Mouse (Mus musculus) left cerebral cortex, adult 9 months (tissue): ENCODE results near the gene Dna2.

ENCODE experiments used
- DNase-seq, 2 experiments: peaks; one replicate each; pipeline ENCODE4 v3.0.0; 2022; ENCODE audit warnings: low spot score in 2 of 2

Gene Dna2

GRCm38 (mm10) chr10:62980039-62980954 is 33.5 kb downstream of the Dna2 start, which contains the start of gene Rufy2:
Gene Rufy2, plus strand, starts transcription at chr10:62980223.
- DNase-seq, result peak; percentile 58 to 84

- no peak for DNase-seq
Measured at GRCm38 (mm10) chr10:62984072-62984471, 37.2 kb downstream of the Dna2 start.

- no peak for DNase-seq
Measured at GRCm38 (mm10) chr10:62984495-62984894, 37.7 kb downstream of the Dna2 start.

GRCm38 (mm10) chr10:62987341-62987740 is 40.5 kb downstream of the Dna2 start:
- DNase-seq, result no peak

DNA sequence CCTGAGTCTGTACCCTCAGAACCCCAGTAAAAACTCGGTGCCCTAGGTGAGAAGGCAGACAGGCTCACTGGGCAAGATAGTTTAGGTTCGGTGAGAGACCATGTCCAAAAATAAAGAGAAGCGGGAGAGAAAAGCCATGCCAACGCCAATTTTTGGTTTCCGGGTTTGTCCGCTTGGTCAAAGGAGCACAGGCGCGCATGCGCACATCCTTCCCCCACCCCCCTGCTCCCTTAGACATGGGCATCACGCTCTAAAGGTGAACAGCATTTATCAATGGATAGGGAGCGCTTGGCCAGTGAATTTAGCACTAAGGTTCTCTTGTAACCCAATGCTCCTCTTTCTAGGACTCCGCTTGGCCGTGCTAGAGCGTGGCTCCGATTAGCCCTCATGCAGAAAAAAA is 43.8 kb downstream of the Dna2 start:
- no peak for DNase-seq

GRCm38 (mm10) chr10:62993991-62994390 is 47.2 kb downstream of the Dna2 start:
- DNase-seq, result no peak

DNA sequence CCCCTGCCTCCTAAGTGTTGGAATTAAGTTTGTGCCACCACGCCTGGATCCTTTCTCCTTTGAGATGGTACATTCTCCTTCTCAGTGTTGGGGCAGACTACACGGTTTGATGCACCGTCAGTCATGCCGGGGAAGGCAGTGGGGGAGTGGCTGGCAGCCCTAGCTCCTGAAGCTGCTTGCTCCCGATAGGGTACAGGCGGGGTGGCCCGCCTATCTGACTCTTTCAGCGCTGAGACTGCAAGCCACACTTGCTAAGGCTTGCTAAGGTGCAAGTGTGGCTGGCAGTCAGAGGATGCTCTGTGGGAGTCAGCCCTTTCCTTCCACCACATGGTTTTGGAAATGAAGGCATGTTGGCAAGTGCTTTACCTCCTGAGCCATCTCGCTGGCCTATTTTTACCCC is 53.8 kb downstream of the Dna2 start:
- DNase-seq, result no peak

DNA sequence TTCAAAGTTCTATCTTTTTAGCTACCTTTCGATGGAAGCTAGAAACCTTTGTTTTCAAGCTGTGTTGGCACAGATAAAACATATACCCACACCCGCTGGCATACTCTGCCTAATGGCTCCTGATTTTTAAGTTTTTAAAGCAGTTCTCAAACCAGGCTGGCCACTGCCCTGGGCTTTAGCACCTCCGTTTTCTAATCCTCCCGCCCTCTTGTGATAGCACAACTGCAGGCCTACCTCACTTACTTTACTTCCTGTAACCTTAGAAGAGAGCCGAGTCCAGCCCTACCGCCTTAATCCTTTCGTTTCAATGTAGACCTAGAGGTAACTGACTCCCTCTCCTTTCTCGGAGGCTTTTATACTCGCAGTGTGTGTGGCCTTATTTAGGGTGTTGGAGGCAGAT is 56.4 kb downstream of the Dna2 start:
- no peak for DNase-seq

DNA sequence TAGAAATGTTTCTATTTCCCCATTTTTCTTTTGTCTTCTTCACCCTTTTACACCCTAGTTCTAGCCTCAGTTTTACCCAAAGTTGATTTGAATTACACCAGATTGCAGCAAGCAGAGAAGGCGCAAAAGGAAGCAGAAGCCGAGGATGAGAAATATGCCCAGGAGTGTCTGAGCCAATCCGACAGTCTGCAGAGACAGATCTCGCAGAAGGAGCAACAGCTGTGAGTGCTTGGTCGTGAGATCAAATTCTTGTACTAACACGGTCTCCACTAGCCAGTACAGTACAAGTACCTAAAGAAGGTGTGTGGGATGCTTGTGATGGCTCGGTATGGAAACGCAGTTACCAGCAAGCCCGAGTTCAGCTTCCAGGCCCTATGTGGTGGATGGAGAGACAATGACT is 57.7 kb downstream of the Dna2 start:
- no peak for DNase-seq

DNA sequence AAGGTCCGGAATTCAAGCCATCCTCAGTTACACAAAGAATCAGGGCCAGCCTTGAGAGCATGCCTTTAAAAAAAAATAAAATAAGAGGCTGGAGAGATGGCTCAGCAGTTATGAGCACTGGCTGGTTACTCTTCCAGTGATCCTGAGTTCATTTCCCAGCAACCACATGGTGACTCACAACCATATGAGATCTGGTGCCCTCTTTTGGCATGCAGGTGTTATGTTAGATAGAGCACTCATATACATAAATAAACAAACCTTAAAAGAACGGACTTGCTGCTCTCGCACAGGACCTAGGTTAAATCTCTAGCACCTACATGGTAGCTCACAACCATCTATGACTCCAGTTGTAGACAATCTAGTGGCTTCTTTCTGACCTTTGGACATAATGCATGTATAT is 61.4 kb downstream of the Dna2 start:
- DNase-seq, result no peak

- DNase-seq, result no peak
Measured at GRCm38 (mm10) chr10:63010268-63010667, 63.4 kb downstream of the Dna2 start.

DNA sequence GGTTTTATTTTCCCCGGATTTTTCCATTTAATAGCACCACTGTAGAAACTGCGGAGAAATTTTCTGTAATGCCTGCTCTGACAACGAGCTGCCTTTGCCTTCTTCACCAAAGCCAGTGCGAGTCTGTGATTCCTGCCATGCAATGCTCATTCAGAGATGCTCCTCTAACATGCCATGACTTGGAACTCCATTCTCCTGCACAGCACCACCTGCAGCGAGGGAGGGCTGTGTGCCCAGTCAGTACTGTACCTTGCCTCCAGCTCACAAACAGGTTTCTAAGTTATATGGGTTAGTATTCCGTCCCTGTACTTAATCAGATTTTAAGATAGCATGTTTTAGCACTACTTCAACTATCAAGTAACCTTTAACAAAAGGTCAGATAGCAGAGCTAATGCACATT is 64.7 kb downstream of the Dna2 start:
- DNase-seq, result no peak

DNA sequence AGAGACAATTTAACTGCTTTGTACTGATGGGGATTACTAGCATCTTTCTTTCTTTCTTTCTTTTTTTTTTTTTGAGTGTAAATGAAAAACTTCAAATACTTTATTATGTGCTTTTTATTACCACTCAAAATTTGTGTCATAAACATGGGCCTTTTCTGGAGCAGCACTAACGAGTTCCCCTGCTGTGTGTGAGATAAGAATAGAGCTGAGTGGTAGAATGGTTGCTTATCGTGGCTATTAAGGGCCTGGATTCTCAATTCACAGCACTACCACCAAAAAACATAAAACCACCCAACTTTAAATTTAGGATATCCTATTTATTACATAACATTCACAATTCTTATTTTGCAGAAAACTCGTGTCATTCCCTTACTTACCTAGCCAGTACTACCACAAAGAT is 66.7 kb downstream of the Dna2 start:
- DNase-seq, result no peak

DNA sequence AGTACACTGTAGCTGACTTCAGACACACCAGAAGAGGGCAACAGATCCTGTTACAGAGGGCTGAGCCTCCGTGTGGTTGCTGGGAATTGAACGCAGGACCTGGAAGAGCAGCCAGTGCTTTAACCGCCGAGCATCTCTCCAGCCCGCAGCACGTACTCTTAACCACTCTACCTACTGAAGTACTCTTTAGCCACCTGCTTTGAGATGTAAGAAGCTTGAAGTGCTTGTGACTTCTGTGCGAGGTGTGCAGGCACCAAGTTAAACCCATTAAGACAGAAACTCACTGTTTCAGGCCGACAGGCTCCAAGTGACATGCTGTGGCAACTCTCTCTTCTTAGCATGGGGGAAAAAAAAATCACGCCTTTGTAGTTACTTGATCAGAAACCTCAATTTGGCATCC is 67.3 kb downstream of the Dna2 start:
- no peak for DNase-seq

GRCm38 (mm10) chr10:63019304-63019703 is 72.5 kb downstream of the Dna2 start:
- no peak for DNase-seq

DNA sequence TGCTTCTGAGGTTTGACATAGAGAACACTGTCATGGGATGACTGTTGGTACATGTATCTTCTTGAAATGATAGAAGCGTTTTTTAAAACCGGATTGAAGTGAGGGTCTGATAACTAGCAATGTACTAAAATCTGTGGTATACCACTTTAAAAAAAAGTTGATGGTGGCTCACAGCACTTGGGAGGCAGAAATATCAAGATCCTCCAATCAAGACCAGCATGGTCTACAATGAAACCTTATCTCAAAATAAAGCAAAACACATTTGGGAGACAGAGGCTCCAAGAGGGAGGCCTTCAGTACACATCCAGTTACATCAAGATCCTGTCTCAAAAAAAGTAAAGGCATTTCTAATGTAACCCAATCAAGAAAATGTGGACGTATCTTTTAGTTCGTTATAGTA is 74.9 kb downstream of the Dna2 start:
- no peak for DNase-seq

DNA sequence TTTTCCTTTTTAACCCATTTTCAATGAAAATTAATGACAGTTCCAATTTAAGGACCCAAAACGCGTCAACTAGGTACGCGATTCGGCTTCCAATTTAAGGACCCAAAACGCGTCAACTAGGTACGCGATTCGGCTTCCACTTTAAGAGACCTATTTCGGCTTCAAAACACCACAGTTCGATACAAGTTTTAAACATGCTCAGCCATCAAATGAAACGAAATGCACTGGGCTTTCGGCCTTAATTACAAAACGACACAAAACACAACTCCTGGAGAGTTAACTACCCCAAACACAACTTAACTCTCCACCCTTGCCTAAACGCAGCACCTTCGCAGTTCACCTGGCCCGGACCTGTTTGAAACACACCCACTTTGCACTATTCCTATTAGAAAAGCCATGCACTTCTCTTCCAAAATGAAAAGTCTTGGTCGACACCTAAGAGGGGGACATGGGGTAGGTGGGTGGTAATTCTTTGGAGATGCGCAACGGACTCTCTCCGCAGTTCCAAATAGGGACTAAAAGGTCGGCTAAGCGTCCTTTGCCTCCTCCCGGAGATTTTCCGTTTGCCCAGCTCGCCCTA is 75.8 kb downstream of the Dna2 start:
- DNase-seq, result no peak

GRCm38 (mm10) chr10:63023121-63023748 is 76.4 kb downstream of the Dna2 start:
- DNase-seq, result peak in 1 of 2 experiments; percentile 56
